Mouse (Mus musculus) WW6 (cell line): ENCODE data around the gene Csf2rb2.
"Not testable (repeated sequence)": the region's sequence is repeated elsewhere in the genome, so short reads cannot be mapped to it uniquely, and the experiment has no call there.

Source experiments
- DNase-seq: peaks from one replicate; pipeline ENCODE4 v3.0.0-alpha.2; 2013; ENCODE audit warnings: low read depth, low spot score

Gene Csf2rb2

GRCm38 (mm10) chr15:78257326-78258050, 48.0 kb downstream of the Csf2rb2 start:
- DNase-seq = peak; percentile 28

GRCm38 (mm10) chr15:78256602-78257259, 48.8 kb downstream of the Csf2rb2 start:
- not testable (repeated sequence) for DNase-seq

DNA sequence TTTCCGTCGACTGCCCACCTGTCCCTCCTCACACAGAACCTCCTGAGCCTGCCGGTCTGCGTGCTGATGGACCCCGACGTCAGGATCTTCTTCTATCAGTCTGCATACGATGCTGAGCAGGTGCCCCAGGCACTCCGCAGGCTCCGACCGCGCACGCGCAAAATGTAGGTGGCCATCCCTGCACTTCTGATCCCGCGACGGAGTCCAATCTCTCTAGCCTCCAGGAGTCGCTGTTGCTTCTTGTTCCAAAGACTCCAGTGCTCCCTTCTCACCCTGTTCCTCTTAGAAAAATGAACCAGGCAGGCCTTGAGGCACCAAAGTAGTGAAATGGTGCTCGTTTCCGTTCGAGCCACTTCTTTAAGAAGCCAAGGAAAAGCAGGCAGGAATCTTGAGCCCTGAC, 50.8 kb downstream of the Csf2rb2 start:
- peak; percentile 53 for DNase-seq

DNA sequence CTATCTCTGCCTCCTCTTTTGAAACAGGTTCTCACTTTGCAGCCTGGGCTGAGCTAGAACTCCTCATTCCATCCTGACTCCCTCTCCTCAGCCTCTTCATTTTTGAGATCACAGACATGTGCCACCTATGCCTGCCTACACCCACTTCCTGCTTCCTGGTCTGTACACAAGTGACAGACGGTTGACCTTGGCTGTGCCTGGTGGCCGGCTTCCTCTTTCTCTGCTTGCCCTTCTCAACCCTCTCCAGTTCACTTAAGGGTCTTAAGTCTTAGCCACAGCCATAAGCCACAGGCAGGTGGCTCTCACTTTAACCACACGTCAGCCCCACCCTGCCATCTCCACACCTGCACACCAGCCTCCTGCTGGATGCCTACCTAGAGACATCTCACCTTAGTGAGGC, 57.1 kb downstream of the Csf2rb2 start:
- DNase-seq = no peak

DNA sequence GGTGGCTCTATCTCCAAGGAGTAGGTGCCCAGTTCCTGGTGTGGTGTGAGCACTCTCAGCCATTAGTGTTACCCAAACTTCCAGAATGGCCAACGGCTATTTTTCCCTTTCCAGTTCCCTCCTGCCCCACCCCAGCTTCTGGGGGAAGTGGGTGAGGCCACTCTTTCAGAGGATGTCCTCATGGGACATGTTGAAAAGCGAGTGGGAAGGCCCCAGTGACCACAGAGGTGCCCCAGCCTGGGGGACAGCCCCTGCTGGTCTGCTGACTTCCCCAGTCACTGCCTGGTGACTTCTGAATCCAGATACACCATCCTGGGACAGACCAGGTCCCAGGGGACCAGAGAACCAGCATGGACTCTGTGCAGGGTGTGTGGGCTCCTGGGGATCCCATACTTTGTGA, 57.9 kb downstream of the Csf2rb2 start:
- no peak for DNase-seq

- DNase-seq = no peak
These were observed 59.1 kb downstream of the Csf2rb2 start for GRCm38 (mm10) chr15:78246143-78247116.

GRCm38 (mm10) chr15:78244695-78245492, 60.6 kb downstream of the Csf2rb2 start, which contains the start of gene Ncf4:
Gene Ncf4, plus strand, starts transcription at chr15:78244801.
- no peak for DNase-seq

- DNase-seq = no peak
These were observed 61.7 kb downstream of the Csf2rb2 start for GRCm38 (mm10) chr15:78243774-78244173.

DNA sequence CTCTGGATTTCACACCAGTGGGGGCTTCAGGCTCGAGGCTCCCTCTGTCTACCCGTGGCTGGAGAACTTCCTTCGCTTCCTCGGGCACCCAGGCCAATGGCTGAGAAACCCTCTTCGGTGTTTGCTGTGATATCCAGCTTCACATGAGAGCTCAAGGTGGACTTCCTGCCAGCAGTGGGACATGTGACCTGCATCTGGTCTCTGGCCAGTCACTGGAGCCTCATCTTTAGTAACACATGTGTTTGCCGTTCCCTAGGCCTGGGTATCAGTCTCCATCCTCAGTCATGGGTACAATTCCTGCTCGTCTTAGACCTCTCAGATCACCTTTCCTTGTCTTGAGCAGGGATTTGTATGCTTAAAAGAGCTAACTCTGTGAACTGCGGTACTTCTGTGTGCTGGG, 62.5 kb downstream of the Csf2rb2 start:
- DNase-seq = no peak

- DNase-seq = no peak
These were observed 64.2 kb downstream of the Csf2rb2 start for GRCm38 (mm10) chr15:78241335-78241734.

DNA sequence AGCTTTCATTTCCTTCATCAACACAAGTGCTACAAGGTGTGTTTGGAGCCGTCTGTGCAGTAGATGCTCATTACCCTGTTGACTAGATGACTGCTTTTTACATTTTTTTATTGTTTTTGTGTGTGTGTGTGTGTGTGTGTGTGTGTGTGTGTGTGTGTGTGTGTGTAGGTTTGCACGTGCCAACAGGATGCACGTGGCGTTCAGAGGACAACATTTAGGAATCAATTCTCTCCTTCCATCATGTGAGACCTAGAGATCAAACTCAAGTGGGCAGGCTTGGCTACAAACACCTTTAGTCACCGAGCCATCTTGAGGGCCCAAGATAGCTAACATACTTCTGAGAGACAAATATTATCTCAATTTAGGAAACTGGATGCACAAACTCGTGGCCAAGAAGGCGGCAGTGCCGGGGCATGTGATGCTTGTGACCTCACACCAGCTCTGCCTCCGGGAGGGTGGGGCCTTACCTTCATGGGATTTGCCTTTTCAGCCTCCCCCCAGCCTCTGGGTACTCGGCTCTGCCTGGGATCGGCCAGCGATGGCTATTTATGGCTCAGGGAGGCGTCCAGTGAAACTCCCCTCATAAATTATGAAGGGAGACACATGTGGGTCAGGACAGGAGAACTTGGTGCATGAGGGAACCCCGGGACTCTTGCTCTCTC, 65.4 kb downstream of the Csf2rb2 start:
- no peak for DNase-seq

GRCm38 (mm10) chr15:78239453-78239852, 66.1 kb downstream of the Csf2rb2 start:
- DNase-seq = peak; percentile 38

GRCm38 (mm10) chr15:78234823-78235509, 70.6 kb downstream of the Csf2rb2 start:
- no peak for DNase-seq
